Mouse (Mus musculus) testis, adult 2 months (tissue): Measurements from ENCODE around the gene Stam2.

Source experiments
- CTCF ChIP-seq: fragments of 200-500 bp; IDR thresholded peaks from 2 replicates; pipeline ENCODE4 v1.5.1; 2012; ENCODE audit warnings: low read depth, mild to moderate bottlenecking, inconsistent platforms, low read length, moderate library complexity; ENCODE audit not compliant: control insufficient read depth, insufficient read depth, insufficient replicate concordance
- POLR2A ChIP-seq: fragments of 200-500 bp; IDR thresholded peaks from 2 replicates; pipeline ENCODE4 v1.6.1; 2012; ENCODE audit warnings: low read depth, mild to moderate bottlenecking, inconsistent platforms, low read length, moderate library complexity; ENCODE audit not compliant: control insufficient read depth

DNA sequence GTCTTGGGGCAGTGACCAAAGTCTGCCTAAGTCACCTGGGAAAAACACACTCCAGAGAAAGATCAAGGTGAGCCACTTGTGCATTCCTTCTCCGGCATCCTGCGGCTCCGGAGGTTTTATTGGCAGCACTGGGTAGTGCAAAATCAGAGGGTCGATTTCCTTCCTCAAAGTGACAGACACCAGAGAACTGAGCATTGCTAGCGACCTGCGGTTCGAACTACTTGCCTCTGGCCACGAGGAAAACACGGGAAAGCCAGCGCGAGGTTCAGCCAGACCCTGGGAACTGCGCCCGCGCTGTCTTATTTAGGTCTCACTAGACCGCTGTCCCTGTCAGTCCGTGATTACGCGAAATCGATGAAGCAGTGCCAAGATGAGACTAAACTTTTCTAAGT, 67.2 kb downstream of the Stam2 start:
- TF ChIP-seq CTCF (no peak), POLR2A (no peak)
